Mouse (Mus musculus): ENCODE data around the gene Ece1.

DNA sequence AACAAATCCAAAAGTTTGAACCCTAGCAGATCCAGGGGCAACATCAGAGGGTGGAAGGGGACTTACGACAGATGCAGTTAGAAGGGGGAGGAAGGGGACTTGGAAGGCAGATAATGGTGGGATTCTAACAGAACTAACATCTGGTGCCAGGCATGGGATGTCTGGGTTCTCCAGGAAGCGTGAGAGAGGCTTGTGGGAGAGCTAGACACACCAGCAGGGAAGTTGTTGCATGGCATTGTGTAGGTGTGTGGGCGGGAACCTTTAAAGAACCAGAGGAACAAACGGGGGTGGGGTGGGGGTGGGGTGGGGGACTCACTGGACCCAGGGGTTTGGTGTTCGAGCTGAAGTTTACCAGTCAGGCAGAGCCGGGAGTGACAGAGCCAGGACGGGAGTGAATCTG, 12.3 kb downstream of the Ece1 start:
- no peak for TF ChIP-seq POLR2A (IDR thresholded peaks at IDR 0.05; ENCODE audit: control insufficient read depth, low read depth, low read length)
- TF ChIP-seq CTCF (IDR thresholded peaks at IDR 0.05; ENCODE audit: control insufficient read depth, insufficient read depth, insufficient replicate concordance, low read depth, low read length): no peak

Data from testis, adult 2 months (tissue).